Mouse (Mus musculus): ENCODE data around the gene Padi3.
A peak's percentile ranks its signal among the peaks of the same experiment; 100 is the strongest.

Padi3 gene

DNA sequence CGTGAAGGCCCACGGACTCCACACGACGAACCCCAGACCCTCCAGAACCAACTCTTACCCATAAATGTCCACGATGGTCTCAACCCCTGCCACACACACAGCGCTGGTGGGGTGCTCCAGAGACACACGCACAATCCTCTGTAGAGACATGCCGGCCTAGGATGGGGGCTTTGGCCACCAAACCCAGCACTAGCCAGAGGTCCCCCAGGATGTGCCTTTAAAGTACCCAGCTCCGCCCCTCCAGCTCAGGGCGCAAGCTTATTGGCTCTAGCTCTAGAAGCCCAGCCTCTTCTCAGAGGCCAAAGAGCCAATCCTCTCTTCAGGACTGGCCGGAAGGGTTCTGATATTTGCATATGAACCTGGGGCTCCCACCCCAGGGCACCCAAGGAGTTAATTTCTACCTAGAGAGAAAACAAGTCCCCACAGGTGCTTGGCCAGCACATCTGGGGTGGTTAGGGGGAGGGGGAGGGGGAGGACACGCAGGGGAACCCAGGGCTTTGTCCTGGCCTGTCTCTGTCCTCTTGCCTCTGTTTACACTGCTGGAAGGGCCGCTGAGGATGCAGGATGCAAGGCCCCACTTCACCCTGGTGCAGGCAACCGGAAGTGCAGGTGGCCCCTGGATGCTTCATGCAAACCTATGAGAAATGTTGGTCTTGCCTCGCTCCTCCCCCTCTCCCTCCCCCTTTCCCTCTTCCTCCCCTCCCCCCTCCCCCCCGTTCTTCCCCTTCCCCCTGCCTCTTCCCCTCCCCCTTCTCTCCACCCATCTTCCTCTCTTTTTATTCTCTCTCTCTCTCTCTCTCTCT is at the start of gene Padi3:
Padi3 (minus strand) TSS at position 191 of the 803 bp plus-strand sequence.
- no peak for DNase-seq (ENCODE audit: low read depth, low spot score)

DNA sequence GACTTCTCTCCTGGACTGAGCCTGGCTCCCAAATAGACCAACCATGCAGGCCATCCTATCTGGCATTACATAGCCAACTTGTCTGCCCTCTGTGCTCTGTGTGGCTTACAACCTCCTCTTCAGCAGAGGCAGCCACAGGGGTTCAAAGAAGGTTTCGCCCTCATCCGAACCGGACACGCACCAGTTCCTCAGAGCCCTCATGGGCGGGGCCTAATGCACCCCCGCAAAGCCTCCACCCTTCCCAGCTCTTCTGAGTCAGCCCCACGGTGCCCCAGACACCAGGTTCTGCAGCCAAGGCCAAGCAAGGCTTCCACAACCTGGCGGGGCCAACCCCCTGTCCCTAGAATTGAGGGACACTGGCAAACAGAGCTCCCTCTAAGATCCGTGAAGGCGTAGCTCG is 48.8 kb upstream of the Padi3 start:
- no peak for DNase-seq (ENCODE audit: low read depth, low spot score)

GRCm38 (mm10) chr4:140857813-140858212 is 47.4 kb upstream of the Padi3 start:
- no peak for DNase-seq (ENCODE audit: low read depth, low spot score)

DNA sequence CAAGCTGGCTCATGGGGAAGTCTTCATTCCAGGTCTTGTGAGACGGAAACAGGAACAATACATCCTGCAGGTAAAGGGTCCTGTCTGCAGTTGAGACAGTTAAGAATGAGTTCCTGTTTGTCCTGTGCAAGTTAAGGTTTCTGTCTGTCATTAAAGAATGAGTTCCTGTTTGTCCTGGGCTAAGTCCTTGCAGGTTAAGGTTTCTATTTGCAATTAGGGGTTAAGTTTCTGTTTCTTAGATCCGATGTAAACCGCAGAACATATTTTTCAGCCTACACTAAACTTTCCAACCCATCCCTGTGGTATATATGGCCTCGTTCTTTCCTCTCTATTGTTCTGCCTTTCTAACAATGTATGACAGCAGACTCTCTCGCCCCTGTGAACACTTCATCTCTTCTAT is 46.6 kb upstream of the Padi3 start:
- no peak for DNase-seq (ENCODE audit: low read depth, low spot score)

- DNase-seq (ENCODE audit: low read depth, low spot score) = no peak
Measured at GRCm38 (mm10) chr4:140855151-140855550, 44.7 kb upstream of the Padi3 start.

- DNase-seq (ENCODE audit: low read depth, low spot score) = no peak
Measured at GRCm38 (mm10) chr4:140854455-140854864, 44.0 kb upstream of the Padi3 start.

- DNase-seq (ENCODE audit: low read depth, low spot score) = no peak
Measured at GRCm38 (mm10) chr4:140853626-140854025, 43.2 kb upstream of the Padi3 start.

DNA sequence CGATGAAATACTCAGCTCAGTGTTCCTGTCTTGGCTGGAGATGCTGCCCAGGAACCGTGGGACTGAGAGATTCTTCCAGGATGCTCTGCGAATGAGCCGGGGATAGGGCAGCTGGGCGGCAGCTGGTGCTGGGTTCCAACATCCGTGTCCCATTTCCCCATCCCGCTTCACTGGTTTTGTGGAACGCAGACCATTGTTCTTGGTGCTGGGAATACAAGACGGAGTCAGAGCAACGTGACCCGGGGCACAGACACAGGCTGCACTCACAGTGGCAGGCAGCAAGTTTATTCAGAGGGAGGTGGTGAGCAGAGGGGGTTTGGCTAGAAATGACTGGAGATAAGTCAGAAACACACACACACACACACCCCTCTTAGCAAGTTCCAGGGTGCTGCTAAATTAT is 38.9 kb upstream of the Padi3 start:
- no peak for DNase-seq (ENCODE audit: low read depth, low spot score)

DNA sequence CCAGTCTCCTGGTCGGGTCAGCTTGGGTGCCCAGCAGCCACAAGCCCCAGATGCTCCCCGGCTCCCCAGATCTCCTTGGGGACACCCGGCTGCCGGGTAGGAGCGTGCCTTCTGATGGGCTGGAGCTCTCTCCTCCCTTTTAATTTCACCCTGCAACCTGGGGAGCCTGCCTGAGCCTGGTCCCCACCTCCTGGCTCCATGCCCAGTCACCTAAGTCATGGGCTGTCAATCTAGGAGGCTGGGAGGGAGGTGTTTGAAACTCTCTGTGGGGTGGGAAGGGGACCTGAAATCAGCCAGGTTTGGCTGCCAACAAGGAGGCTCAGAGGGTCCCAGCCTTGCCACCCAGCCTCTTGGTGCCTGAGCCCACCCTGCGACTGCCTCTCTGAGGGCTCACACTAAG is 35.2 kb upstream of the Padi3 start, which contains the start of gene Padi1:
Padi1 (minus strand) TSS at position 113 of the 400 bp plus-strand sequence.
- DNase-seq (ENCODE audit: low read depth, low spot score) = no peak

DNA sequence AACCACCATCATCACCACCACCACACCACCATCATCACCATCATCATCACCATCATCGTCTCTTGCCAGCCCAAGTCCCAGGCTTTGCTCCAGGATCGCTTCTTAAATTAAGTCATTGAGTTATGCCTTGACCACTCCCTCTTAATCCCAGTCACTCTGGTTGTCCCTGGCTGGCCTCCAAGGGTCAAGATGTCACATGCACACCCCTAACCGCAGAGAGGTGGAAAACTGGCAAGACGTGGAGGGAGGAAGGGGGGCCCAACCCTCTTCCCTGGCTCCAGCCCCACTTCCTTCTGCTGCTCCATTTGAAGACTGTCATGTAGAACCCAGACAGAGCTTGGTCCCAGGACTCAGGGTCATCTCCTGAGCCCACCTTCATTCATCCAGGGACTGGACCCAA is 34.5 kb upstream of the Padi3 start:
- DNase-seq (ENCODE audit: low read depth, low spot score) = no peak

GRCm38 (mm10) chr4:140843670-140844280 is 33.3 kb upstream of the Padi3 start:
- no peak for DNase-seq (ENCODE audit: low read depth, low spot score)

GRCm38 (mm10) chr4:140842909-140843308 is 32.5 kb upstream of the Padi3 start:
- no peak for DNase-seq (ENCODE audit: low read depth, low spot score)

DNA sequence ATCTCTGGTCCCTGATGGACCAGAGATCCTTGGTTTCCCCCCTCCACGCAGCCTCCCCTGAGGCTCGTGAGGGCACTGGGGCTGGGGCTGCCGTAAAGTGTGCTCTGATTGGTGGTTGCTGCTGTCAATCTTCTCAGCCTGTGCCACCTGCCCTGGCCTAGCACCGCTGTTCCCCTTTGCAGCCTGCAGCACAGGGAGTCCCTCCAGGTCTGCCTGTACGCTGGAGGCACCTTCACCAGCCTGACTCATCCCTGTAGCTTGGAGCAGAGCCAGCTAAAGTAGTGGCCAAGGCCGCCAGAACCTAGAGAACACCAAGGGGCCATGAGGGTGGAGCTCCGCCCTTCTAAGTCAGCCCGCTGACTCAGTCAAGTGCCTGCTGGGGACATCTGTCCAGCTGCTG is 27.4 kb upstream of the Padi3 start:
- no peak for DNase-seq (ENCODE audit: low read depth, low spot score)

- DNase-seq (ENCODE audit: low read depth, low spot score) = no peak
Measured at GRCm38 (mm10) chr4:140836208-140836866, 25.9 kb upstream of the Padi3 start.

- DNase-seq (ENCODE audit: low read depth, low spot score) = peak; percentile 37
Measured at GRCm38 (mm10) chr4:140835682-140836081, 25.2 kb upstream of the Padi3 start.

DNA sequence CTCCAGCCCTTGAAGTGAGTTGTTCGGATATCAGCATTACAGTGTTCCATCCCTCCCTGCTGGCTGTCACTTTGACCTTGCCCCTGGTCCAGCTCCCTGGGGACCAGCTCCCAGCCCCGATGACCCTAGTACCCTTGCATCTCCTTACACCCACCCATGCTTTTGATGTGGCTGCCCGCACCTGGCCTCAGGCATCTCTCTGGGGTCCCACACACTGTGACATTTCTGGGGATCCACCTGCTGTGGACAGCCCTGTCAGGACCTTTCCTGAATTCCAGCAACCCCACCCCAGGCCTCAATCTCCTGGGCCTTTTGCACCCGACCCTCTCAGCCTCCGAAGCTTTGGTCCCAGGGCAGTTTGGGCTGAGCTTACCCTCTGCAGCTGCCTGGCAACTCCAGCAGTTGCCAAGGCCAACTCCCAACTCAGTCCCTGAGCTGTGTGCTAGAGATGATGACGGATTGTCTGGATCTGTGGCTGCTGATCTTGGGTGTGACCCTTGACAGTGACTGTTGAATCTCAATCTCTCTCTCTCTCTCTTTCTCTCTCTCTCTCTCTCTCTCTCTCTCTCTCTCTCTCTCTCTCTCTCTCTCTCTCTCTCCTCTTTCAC is 24.0 kb upstream of the Padi3 start:
- DNase-seq (ENCODE audit: low read depth, low spot score) = no peak

GRCm38 (mm10) chr4:140832821-140833220 is 22.4 kb upstream of the Padi3 start:
- no peak for DNase-seq (ENCODE audit: low read depth, low spot score)

GRCm38 (mm10) chr4:140831808-140832207 is 21.4 kb upstream of the Padi3 start:
- DNase-seq (ENCODE audit: low read depth, low spot score) = no peak

GRCm38 (mm10) chr4:140827237-140827636 is 16.8 kb upstream of the Padi3 start:
- no peak for DNase-seq (ENCODE audit: low read depth, low spot score)

DNA sequence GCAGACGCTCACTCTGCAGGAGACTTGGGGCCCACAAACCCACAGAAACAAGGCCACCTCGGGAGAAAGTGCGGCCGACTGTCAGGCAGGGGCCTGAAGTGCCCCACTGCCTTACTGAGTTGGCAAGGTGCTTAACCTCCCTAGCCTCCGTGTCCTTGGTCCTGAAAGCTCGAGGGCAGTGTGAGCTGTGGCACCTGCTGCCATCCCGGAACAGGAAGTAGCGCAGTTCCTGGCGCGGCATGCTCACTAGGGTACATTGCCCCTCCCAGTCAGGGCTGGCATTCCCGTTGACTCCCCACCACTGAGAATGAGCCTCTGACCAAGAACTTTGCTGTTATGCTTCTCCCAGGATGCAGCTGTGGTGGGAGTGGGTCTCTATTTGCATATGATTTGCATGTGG is 15.5 kb upstream of the Padi3 start:
- no peak for DNase-seq (ENCODE audit: low read depth, low spot score)

GRCm38 (mm10) chr4:140821988-140822387 is 11.5 kb upstream of the Padi3 start:
- DNase-seq (ENCODE audit: low read depth, low spot score) = no peak

DNA sequence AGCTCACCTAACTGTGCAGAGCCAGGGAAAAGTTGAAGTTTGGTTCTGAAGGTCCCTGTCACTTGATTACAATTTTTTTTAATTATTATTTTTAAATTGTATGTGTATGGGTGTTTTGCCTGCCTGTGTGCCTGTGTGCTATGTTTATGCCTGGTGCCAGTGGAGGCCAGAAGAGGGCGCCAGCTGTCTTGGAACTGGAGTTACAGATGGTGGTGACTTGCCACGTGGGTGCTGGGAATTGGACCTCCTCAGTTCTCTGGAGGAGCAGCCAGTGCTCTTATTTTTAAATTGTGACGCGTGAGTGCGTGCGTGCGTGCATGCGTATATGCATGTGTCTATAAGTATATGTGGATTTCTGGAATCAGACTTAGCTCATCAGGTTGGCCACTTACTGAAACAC is 7.0 kb upstream of the Padi3 start:
- DNase-seq (ENCODE audit: low read depth, low spot score) = no peak
